In genomic region chr13:45603636-45604035, GRCm38 (mm10) we compare ENCODE assay signal across 23 mouse cellular contexts.
DNase-seq lines count a peak whose midpoint lies in the region; ATAC-seq and TF ChIP-seq lines count a peak whose summit lies in the region.
"Had no signal": no experiment of that assay in that cellular context is flagged by ENCODE, and none has a peak within 500 bp of the region (broad histone marks: within the 10 kb centered on the region; RNA-seq: fewer than 3 reads in every experiment).

No protein-coding gene starts in this region.

- H3K27me3 ChIP-seq in embryonic facial prominence, embryonic 14.5 days (replicated peaks; ENCODE audit: control insufficient read depth, insufficient read depth, low read length), result no peaks in the 10 kb centered on the region
- no peaks in the 10 kb centered on the region for H3K27me3 ChIP-seq in embryonic facial prominence, embryonic 10.5 days (replicated peaks; ENCODE audit: low read depth, poor library complexity, severe bottlenecking)
- no peaks in the 10 kb centered on the region for H3K27me3 ChIP-seq in kidney, adult 2 months (replicated peaks; ENCODE audit: control insufficient read depth, insufficient read depth, low read length)
- no peaks in the 10 kb centered on the region for H3K27me3 ChIP-seq in kidney, embryonic 15.5 days
- H3K27me3 ChIP-seq in kidney, postnatal 0 days (ENCODE audit: insufficient read depth, low read length), result no peaks in the 10 kb centered on the region
- H3K27me3 ChIP-seq: CH12.LX; embryonic facial prominence, embryonic 13.5 days; forebrain, embryonic 13.5 days; forebrain, embryonic 15.5 days; Patski had no signal

- no peak overlapping the region for H3K4me2 ChIP-seq in embryonic facial prominence, embryonic 14.5 days (ENCODE audit: low read depth, low read length)
- no peak overlapping the region for H3K4me2 ChIP-seq in kidney, embryonic 15.5 days
- no peak overlapping the region for H3K4me2 ChIP-seq in kidney, postnatal 0 days (ENCODE audit: low read length)
- H3K4me2 ChIP-seq: embryonic facial prominence, embryonic 13.5 days; forebrain, embryonic 13.5 days; forebrain, embryonic 15.5 days had no signal

- TF ChIP-seq CTCF in kidney, adult 2 months (conservative IDR thresholded peaks at IDR 0.05; ENCODE audit: insufficient read depth, insufficient read length, low read depth, low read length), result no peak
- TF ChIP-seq CTCF in kidney, postnatal 0 days (IDR thresholded peaks at IDR 0.05; ENCODE audit: low read depth), result no peak

- no peak overlapping the region for H3K27ac ChIP-seq in embryonic facial prominence, embryonic 14.5 days (replicated peaks; ENCODE audit: low read depth, low read length)
- no peak overlapping the region for H3K27ac ChIP-seq in embryonic facial prominence, embryonic 10.5 days (replicated peaks)
- no peak overlapping the region for H3K27ac ChIP-seq in kidney, adult 2 months (ENCODE audit: insufficient read depth, low read depth, low read length)
- H3K27ac ChIP-seq in kidney, embryonic 15.5 days, result peak overlapping the region; percentile 10; the same call in 1 of the 2 replicates
- no peak overlapping the region for H3K27ac ChIP-seq in kidney, postnatal 0 days
- H3K27ac ChIP-seq: embryonic facial prominence, embryonic 13.5 days; forebrain, embryonic 13.5 days; forebrain, embryonic 15.5 days had no signal

- TF ChIP-seq POLR2A in kidney, adult 2 months (IDR thresholded peaks at IDR 0.05; ENCODE audit: low read depth, low read length), result no peak

- WGBS in embryonic facial prominence, embryonic 14.5 days, result 78% methylated on average over 6 of the region's 6 CpGs
- WGBS in embryonic facial prominence, embryonic 10.5 days, result 85% methylated on average over 6 of the region's 6 CpGs
- 71% methylated on average over 6 of the region's 6 CpGs for WGBS in kidney, adult 2 months
- 77% methylated on average over 6 of the region's 6 CpGs for WGBS in kidney, embryonic 15.5 days
- WGBS in kidney, postnatal 0 days, result 74% methylated on average over 6 of the region's 6 CpGs

- H3K36me3 ChIP-seq in embryonic facial prominence, embryonic 14.5 days (ENCODE audit: control insufficient read depth, insufficient read depth, low read length), result no peaks in the 10 kb centered on the region
- no peaks in the 10 kb centered on the region for H3K36me3 ChIP-seq in embryonic facial prominence, embryonic 10.5 days (replicated peaks)
- H3K36me3 ChIP-seq in kidney, adult 2 months (ENCODE audit: control insufficient read depth, insufficient read depth, low read length), result no peaks in the 10 kb centered on the region
- H3K36me3 ChIP-seq in kidney, embryonic 15.5 days, result no peaks in the 10 kb centered on the region
- H3K36me3 ChIP-seq in kidney, postnatal 0 days (ENCODE audit: insufficient read depth, low read length), result no peaks in the 10 kb centered on the region
- H3K36me3 ChIP-seq: embryonic facial prominence, embryonic 13.5 days; forebrain, embryonic 15.5 days had no signal

- H3K9me3 ChIP-seq in embryonic facial prominence, embryonic 14.5 days (ENCODE audit: control insufficient read depth, low read length), result 0 out of 2 replicates have a peak, but pooled peaks cover under 1% of the 10 kb centered on the region
- peaks cover 4% of the 10 kb centered on the region; the same call in 1 of the 2 replicates for H3K9me3 ChIP-seq in embryonic facial prominence, embryonic 10.5 days
- no peaks in the 10 kb centered on the region; the same call in 1 of the 2 replicates for H3K9me3 ChIP-seq in kidney, embryonic 15.5 days (replicated peaks)
- H3K9me3 ChIP-seq in kidney, postnatal 0 days (replicated peaks; ENCODE audit: low read length), result no peaks in the 10 kb centered on the region
- H3K9me3 ChIP-seq: embryonic facial prominence, embryonic 13.5 days; forebrain, embryonic 13.5 days; forebrain, embryonic 15.5 days had no signal

- H3K9ac ChIP-seq in embryonic facial prominence, embryonic 14.5 days (ENCODE audit: low read depth, low read length), result no peak overlapping the region
- H3K9ac ChIP-seq in kidney, embryonic 15.5 days, result no peak overlapping the region
- H3K9ac ChIP-seq in kidney, postnatal 0 days (ENCODE audit: low read depth, low read length), result no peak overlapping the region
- H3K9ac ChIP-seq: embryonic facial prominence, embryonic 13.5 days; forebrain, embryonic 13.5 days; forebrain, embryonic 15.5 days had no signal

- no peak overlapping the region for H3K4me3 ChIP-seq in embryonic facial prominence, embryonic 14.5 days (ENCODE audit: low read depth, low read length)
- no peak overlapping the region for H3K4me3 ChIP-seq in embryonic facial prominence, embryonic 10.5 days
- H3K4me3 ChIP-seq in kidney, adult 2 months (ENCODE audit: insufficient read depth, low read depth, low read length), result no peak overlapping the region
- H3K4me3 ChIP-seq in kidney, embryonic 15.5 days (replicated peaks), result no peak overlapping the region
- no peak overlapping the region for H3K4me3 ChIP-seq in kidney, postnatal 0 days (replicated peaks; ENCODE audit: low read depth, low read length)
- H3K4me3 ChIP-seq: embryonic facial prominence, embryonic 13.5 days; forebrain, embryonic 13.5 days; forebrain, embryonic 15.5 days had no signal

- peak; percentile 21 for DNase-seq in embryonic facial prominence, embryonic 14.5 days (ENCODE audit: low spot score)
- DNase-seq in embryonic facial prominence, embryonic 10.5 days (ENCODE audit: low spot score), result no peak
- DNase-seq in kidney, adult 2 months, result peak; percentile 51
- DNase-seq in kidney, adult 18-20 months, result no peak
- DNase-seq in kidney, postnatal 10 days, result no peak
- DNase-seq in kidney, postnatal 0 days (ENCODE audit: low spot score), result no peak
- DNase-seq: adrenal gland, adult 8-10 months; adrenal gland, postnatal 14 days; adrenal gland, postnatal 36 days; B cell, adult 2 months; cerebellum, adult 11-12 months; cerebellum, adult 2 months; cerebellum, adult 9-10 months; cerebellum, postnatal 10 days; cerebellum, postnatal 25 days had no signal

- no peaks in the 10 kb centered on the region for H3K4me1 ChIP-seq in embryonic facial prominence, embryonic 14.5 days (ENCODE audit: control insufficient read depth, insufficient read depth, low read length)
- no peaks in the 10 kb centered on the region for H3K4me1 ChIP-seq in embryonic facial prominence, embryonic 10.5 days
- H3K4me1 ChIP-seq in kidney, adult 2 months (ENCODE audit: control insufficient read depth, insufficient read depth, low read length), result peaks cover 4% of the 10 kb centered on the region; the same call in 1 of the 2 replicates
- no peaks in the 10 kb centered on the region for H3K4me1 ChIP-seq in kidney, embryonic 15.5 days
- H3K4me1 ChIP-seq in kidney, postnatal 0 days (replicated peaks; ENCODE audit: insufficient read depth, low read length), result no peaks in the 10 kb centered on the region

- ATAC-seq in embryonic facial prominence, embryonic 14.5 days (ENCODE audit: low read depth), result no peak
- no peak for ATAC-seq in kidney, embryonic 15.5 days (replicated peaks; ENCODE audit: low FRiP score)
- 0 out of 2 replicates have a peak, but pooled peaks have one; percentile 40 for ATAC-seq in kidney, postnatal 0 days (replicated peaks; ENCODE audit: low FRiP score, low read depth)
- ATAC-seq: activated CD4-positive, CD25-positive, alpha-beta regulatory T cell, adult 4 months; CD4-positive, CD25-positive, alpha-beta regulatory T cell, adult 4 months; forebrain, embryonic 13.5 days; forebrain, embryonic 15.5 days; Patski had no signal

Comparison
In these comparisons a context has a peak if more than half of its experiments do, and no peak if none do; other contexts are left out.
1. DNase-seq: peak in embryonic facial prominence, embryonic 14.5 days (single experiment) and kidney, adult 2 months (single experiment); none in embryonic facial prominence, embryonic 10.5 days (single experiment), kidney, adult 18-20 months (single experiment), kidney, postnatal 10 days (single experiment) and kidney, postnatal 0 days (single experiment).